Mouse (Mus musculus) adrenal gland (tissue): ENCODE measurements around the gene Atad2b.

ENCODE experiments used
- intact Hi-C: fragments of 180-260 bp; cut with DNase I; formaldehyde crosslinking; loops from one replicate; pipeline ENCODE4 v1.15.1; 2025

Gene Atad2b

GRCm38 (mm10) chr12:5067590-5067989 lies 150.4 kb downstream of the Atad2b start:
- intact Hi-C loops: no loop called here

GRCm38 (mm10) chr12:5070131-5070530 lies 153.0 kb downstream of the Atad2b start:
- intact Hi-C loops: no loop called here

DNA sequence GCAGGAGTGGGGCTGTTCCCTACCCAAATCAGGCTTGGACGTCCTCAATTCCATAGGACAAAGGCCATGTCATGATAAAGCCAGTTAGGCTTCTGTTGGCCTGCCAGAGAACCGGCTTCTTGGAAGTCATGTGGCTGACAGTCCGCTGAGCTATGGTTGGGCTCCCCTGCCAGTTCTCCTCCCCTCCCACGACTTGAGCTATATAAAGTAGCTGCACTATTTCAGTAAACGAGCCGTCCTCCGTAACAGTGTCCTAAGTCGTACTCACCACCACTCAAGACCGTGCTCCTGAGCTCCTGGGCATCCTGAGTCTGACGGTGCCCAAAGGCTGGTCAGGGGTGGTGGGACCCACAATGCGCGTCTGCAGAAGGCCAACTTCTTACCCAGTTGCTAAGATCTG lies 156.0 kb downstream of the Atad2b start:
- intact Hi-C loops: no loop called here

GRCm38 (mm10) chr12:5081480-5081879 lies 164.3 kb downstream of the Atad2b start:
- intact Hi-C loops: no loop called here

DNA sequence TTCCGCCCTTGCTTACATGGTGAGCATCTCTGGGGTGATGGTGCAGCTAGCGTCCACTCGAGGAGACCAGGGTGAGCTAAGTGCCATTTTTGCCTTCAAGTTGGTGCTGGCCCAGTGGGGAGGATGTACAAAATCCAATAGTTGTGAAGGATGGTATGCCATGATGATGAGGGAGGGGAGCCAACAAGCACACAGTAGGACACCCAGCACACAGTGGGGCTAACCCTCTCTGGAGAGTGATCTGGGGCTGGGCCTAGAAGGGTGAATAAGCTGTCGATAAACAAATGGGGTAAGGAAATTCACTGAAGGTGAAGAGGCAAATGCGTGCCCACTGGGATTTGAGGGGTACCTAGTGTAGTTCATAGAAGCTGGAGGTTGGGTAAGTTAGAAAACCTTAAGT lies 167.6 kb downstream of the Atad2b start:
- intact Hi-C loops: no loop called here

DNA sequence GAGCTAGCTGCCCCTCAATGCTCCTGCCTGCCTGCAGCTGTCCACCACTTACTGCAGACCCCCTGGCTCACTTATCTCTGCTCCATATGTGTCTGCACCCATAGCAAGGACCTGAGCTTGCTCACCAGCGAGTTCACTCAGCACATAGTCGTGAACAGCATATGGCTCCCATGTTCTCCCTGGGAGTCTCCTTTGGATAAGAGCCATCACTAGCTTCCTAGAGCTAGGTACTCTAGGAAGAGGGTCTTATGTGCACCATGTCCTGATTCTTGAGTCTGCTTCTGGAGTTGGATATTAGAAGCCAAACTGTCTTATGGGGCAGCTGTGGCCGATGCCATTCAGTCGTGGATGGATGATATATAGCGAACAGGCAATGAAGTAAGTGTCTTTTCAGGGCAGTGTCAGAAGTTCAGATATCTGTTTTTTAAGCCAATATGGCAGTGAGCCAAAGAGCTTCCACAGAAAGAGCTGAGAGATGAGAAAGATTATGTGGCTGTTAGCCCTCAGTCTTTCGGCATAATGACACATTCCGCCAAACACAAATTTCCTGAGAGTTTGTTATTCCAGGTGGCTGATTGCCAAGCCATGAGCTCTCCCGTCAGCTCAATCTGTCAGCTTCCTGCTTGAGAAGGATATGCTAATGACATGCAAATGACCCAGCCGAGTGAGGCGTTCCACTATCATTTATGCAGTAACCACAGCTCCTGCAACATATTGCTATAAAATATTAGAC lies 170.8 kb downstream of the Atad2b start:
- intact Hi-C loops: no loop called here

- intact Hi-C loops: no loop called here
These were observed 171.5 kb downstream of the Atad2b start for GRCm38 (mm10) chr12:5088639-5089038.
